In the genomic region with DNA sequence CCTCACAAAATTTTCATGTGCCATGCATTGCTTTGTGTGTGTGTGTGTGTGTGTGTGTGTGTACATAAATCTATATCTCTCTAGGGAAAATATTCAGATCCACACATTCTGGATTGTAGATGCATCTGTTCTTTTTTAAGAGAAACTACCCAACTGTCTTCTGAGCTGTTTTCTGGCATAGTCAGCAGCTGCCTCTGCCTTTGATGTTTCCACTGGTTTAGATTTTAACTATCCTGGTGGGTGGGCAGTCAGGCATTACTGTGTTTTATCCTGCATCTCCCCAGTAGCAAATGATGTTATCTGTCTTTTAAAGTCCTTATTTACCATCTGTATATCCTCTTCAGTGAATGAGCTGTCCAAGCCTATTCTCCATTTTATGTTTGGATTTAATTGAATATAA, we compare ENCODE assay signal across 19 mouse cellular contexts.
"Had no signal": no experiment of that assay in that cellular context is flagged by ENCODE, and none has a peak within 500 bp of the region (broad histone marks: within the 10 kb centered on the region; RNA-seq: fewer than 3 reads in every experiment).

No protein-coding gene starts in this region.

- H3K27me3 ChIP-seq: lung, embryonic 15.5 days; midbrain, embryonic 12.5 days; neural tube, embryonic 13.5 days; neural tube, embryonic 15.5 days had no signal

- ATAC-seq: lung, postnatal 0 days; midbrain, embryonic 16.5 days had no signal

- DNase-seq: lung, adult 18-20 months; lung, postnatal 4 days; midbrain, embryonic 14.5 days; retina, postnatal 1 day; right cerebral cortex, adult 18-20 months; right cerebral cortex, postnatal 25 days; right cerebral cortex, postnatal 4 days; spleen, adult 18-20 months; thymus, adult 2 months; thymus, postnatal 25 days; thymus, postnatal 4 days had no signal

- H3K4me3 ChIP-seq: lung, embryonic 15.5 days; midbrain, embryonic 10.5 days; midbrain, embryonic 12.5 days; myocyte; neural tube, embryonic 13.5 days; neural tube, embryonic 15.5 days had no signal

- H3K27ac ChIP-seq: lung, embryonic 15.5 days; midbrain, embryonic 10.5 days; midbrain, embryonic 12.5 days; neural tube, embryonic 13.5 days; neural tube, embryonic 15.5 days had no signal

- H3K9ac ChIP-seq: lung, embryonic 15.5 days; midbrain, embryonic 12.5 days; neural tube, embryonic 13.5 days; neural tube, embryonic 15.5 days had no signal

- H3K4me2 ChIP-seq: lung, embryonic 15.5 days; midbrain, embryonic 12.5 days; neural tube, embryonic 13.5 days; neural tube, embryonic 15.5 days had no signal

- H3K4me1 ChIP-seq: midbrain, embryonic 10.5 days; midbrain, embryonic 12.5 days had no signal

- H3K9me3 ChIP-seq: lung, embryonic 15.5 days; midbrain, embryonic 10.5 days; midbrain, embryonic 12.5 days; neural tube, embryonic 13.5 days; neural tube, embryonic 15.5 days had no signal

- H3K36me3 ChIP-seq: lung, embryonic 15.5 days; midbrain, embryonic 10.5 days; midbrain, embryonic 12.5 days; neural tube, embryonic 13.5 days; neural tube, embryonic 15.5 days had no signal
